Mouse (Mus musculus) central nervous system, embryonic 11.5 days (tissue): ENCODE results near the gene Hsd17b3. TPM values are rescaled to one million over a fixed set of nuclear protein-coding genes. Genes with fewer than 3 reads are reported as not detected.

ENCODE experiments used
- polyA plus RNA-seq: library from polyadenylated mRNA; depleted of rRNA; stranded (reverse); fragments of >200 nt; gene quantifications from 2 replicates; pipeline ENCODE4 v1.2.3, GENCODE M21; 2012; rRNA removed

Gene Hsd17b3
- polyA plus RNA-seq = 0.24 and 0.36 TPM in 2 replicates

GRCm38 (mm10) chr13:64089130-64089529, at the start of gene Hsd17b3:
Gene Hsd17b3, minus strand, starts transcription at chr13:64089230.

GRCm38 (mm10) chr13:64128858-64129615, 40.0 kb upstream of the Hsd17b3 start, which contains the start of gene Slc35d2:
Gene Slc35d2, minus strand, starts transcription at chr13:64129368.

Other genes with a start within 250 kb of the Hsd17b3 start
- gene Slc35d2, start 40.1 kb upstream of the Hsd17b3 start, polyA plus RNA-seq = 1.8 and 4.2 TPM in 2 replicates
- gene Zfp367, start 64.0 kb upstream of the Hsd17b3 start, polyA plus RNA-seq = 19.5 and 34.7 TPM in 2 replicates
- 28.6 and 32.4 TPM in 2 replicates for gene Habp4, start 72.6 kb upstream of the Hsd17b3 start, polyA plus RNA-seq
- gene Cdc14b, start 186.1 kb upstream of the Hsd17b3 start, polyA plus RNA-seq = 9.6 and 21.5 TPM in 2 replicates
- gene Aaed1, start 223.5 kb upstream of the Hsd17b3 start, polyA plus RNA-seq = 9.2 and 15.2 TPM in 2 replicates